Mouse (Mus musculus): ENCODE results near the gene A630076J17Rik.

DNA sequence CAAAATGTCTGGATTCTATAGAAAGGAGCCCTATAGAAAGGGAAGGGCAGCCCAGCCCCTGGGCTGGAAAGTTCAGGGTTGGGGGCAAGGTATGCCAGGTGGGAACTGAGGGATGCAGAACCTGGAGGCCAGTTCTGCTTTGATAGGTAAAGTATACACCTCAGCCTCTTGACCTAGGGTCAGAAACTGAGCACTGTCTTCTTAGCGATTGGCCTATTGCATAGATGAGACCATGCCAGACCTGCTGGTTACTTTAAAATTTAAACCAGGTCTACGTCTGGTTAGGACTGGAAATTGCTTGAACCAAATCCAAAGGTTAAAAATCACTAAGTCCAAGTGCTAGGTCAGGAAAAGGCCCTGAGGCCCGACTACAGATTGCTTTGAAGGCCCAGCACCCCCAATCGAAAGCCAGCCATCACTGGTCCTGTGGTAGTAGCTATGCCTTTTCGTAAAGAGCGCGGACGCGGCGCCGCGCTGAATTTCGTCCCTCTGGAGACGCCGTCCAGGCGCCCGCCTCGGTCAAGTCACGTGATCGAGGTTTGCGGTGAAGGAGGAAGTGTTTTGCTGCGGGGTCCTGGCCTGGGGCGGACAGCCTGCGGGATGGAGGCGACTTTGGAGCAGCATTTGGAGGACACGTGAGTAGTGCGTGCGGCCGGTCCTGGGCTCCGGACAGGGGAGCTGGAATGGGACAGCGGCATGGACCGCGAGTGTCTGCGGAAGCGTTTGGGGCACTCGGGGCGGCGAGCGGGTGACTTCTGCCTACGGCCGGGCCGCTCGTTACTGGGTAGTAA lies 48.3 kb downstream of the A630076J17Rik start, which contains the start of gene Lamtor5:
- TF ChIP-seq CTCF (conservative IDR thresholded peaks at IDR 0.05; ENCODE audit: low read length), result no peak
- TF ChIP-seq NANOG (IDR thresholded peaks at IDR 0.05; ENCODE audit: borderline replicate concordance, low read length), result no peak
